Mouse (Mus musculus) C2C12 (cell line): ENCODE measurements at regions not wholly inside any gene's neighbourhood (a gene's known extent, or its start where the extent isn't known, plus 50 kb on each side); places are given as distances from the start of the nearest gene placed in this dataset.

Source experiments
- H3K27me3 ChIP-seq: one replicate; pipeline ENCODE4 v1.6.1; 2011; ENCODE audit not compliant: control insufficient read depth, insufficient read depth, insufficient read length
- H3K36me3 ChIP-seq: one replicate; pipeline ENCODE4 v1.6.1; 2011; ENCODE audit not compliant: control insufficient read depth, insufficient read depth
- H3K4me3 ChIP-seq: one replicate; pipeline ENCODE4 v1.5.1; 2011; ENCODE audit warnings: mild to moderate bottlenecking, control low read depth; ENCODE audit not compliant: poor library complexity, insufficient read depth, severe bottlenecking
- H3K79me2 ChIP-seq: one replicate; pipeline ENCODE4 v1.6.1; 2011; ENCODE audit not compliant: control insufficient read depth, insufficient read depth
- H3K79me3 ChIP-seq: one replicate; pipeline ENCODE4 v1.6.1; 2011; ENCODE audit warnings: low read depth, control low read depth
- H3ac ChIP-seq: one replicate; pipeline ENCODE3; 2011; ENCODE audit warnings: low read depth; ENCODE audit not compliant: control insufficient read depth, insufficient read length
- CEBPB ChIP-seq: IDR thresholded peaks from one replicate; pipeline ENCODE4 v1.6.1; 2011; ENCODE audit warnings: low read depth, mild to moderate bottlenecking, control low read depth, moderate library complexity
- CTCF ChIP-seq: IDR thresholded peaks from one replicate; pipeline ENCODE4 v1.5.1; 2011; ENCODE audit not compliant: control insufficient read depth, insufficient read depth, insufficient read length
- FOSL1 ChIP-seq: IDR thresholded peaks from one replicate; pipeline ENCODE4 v1.8.0; 2011; ENCODE audit warnings: mild to moderate bottlenecking, low read length; ENCODE audit not compliant: poor library complexity, insufficient read depth, severe bottlenecking
- MAX ChIP-seq: IDR thresholded peaks from one replicate; pipeline ENCODE4 v1.6.1; 2011; ENCODE audit warnings: mild to moderate bottlenecking, control low read depth
- MYOD1 ChIP-seq: IDR thresholded peaks from one replicate; pipeline ENCODE4 v1.6.1; 2011; ENCODE audit warnings: low read depth; ENCODE audit not compliant: control insufficient read depth, insufficient read length
- MYOG ChIP-seq: IDR thresholded peaks from one replicate; pipeline ENCODE4 v1.6.1; 2011; ENCODE audit not compliant: control insufficient read depth, insufficient read length; ENCODE audit errors: extremely low read depth
- USF1 ChIP-seq: IDR thresholded peaks from one replicate; pipeline ENCODE4 v1.6.1; 2011; ENCODE audit warnings: low read depth, mild to moderate bottlenecking, control low read depth, moderate library complexity

DNA sequence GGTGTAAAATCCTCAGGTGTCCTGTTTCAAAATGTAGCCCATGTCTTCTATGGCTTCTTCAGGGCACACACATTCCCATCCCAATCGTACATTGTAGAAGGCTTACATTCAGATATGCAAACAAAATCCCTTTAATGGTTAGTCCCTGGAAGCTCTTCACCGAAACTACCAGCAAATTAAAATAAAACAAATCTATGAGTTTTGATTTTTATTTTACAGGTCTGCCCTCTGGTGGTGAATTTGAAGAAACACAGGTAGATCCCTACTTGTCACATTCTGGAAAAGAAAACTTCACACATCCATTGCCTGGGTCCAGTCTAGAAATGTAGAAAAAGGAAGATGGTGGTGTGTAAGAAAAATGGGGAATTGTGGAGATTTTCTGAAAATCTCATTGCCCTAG lies 51.5 kb upstream of the Slc25a36 start:
- Histone ChIP-seq H3K4me3 (no peak overlapping the region), H3K79me2 (no peaks in the 10 kb centered on the region), H3ac (no peak overlapping the region), H3K27me3 (no peaks in the 10 kb centered on the region), H3K79me3 (no peaks in the 10 kb centered on the region), H3K36me3 (no peaks in the 10 kb centered on the region)
- TF ChIP-seq MYOG: no peak
- no peak for TF ChIP-seq CEBPB
- no peak for TF ChIP-seq CTCF
- no peak for TF ChIP-seq FOSL1
- no peak for TF ChIP-seq MYOD1
- TF ChIP-seq MAX: no peak
- no peak for TF ChIP-seq USF1
